Mouse (Mus musculus) G1E (cell line): ENCODE measurements around the gene Gpcpd1. TPM values are rescaled to one million over a fixed set of nuclear protein-coding genes. Genes with fewer than 3 reads are reported as not detected.

Experiments
- ATAC-seq: 2 replicates; pipeline ENCODE4 v1.8.0; 2016; ENCODE audit warnings: mild to moderate bottlenecking; ENCODE audit not compliant: insufficient number of reproducible peaks, poor library complexity, low FRiP score, severe bottlenecking; ENCODE audit errors: extremely low read depth
- DNase-seq: peaks from one replicate; pipeline ENCODE4 v3.0.0; 2012; ENCODE audit warnings: low spot score
- H3K27me3 ChIP-seq: 2 replicates; pipeline ENCODE4 v1.6.1; 2012; ENCODE audit warnings: mild to moderate bottlenecking, low read length, inconsistent platforms; ENCODE audit not compliant: insufficient read depth
- H3K36me3 ChIP-seq: replicated peaks from 2 replicates; pipeline ENCODE3; 2012; ENCODE audit warnings: mild to moderate bottlenecking, inconsistent platforms
- H3K4me1 ChIP-seq: 2 replicates; pipeline ENCODE4 v1.6.1; 2012; ENCODE audit warnings: low read depth, low read length, inconsistent platforms, mixed read lengths; ENCODE audit not compliant: insufficient read depth
- H3K4me3 ChIP-seq: 2 replicates; pipeline ENCODE4 v1.5.1; 2012; ENCODE audit warnings: low read depth, mild to moderate bottlenecking, inconsistent platforms, low read length, moderate library complexity, mixed read lengths
- H3K9me3 ChIP-seq: replicated peaks from 2 replicates; pipeline ENCODE4 v1.6.1; 2012; ENCODE audit warnings: inconsistent platforms
- CTCF ChIP-seq: IDR thresholded peaks from 2 replicates; pipeline ENCODE4 v1.5.1; 2012; ENCODE audit warnings: low read depth, low read length, inconsistent platforms, mixed read lengths
- GATA1 ChIP-seq: IDR thresholded peaks from 2 replicates; pipeline ENCODE4 v1.6.1; 2012; ENCODE audit warnings: borderline replicate concordance, low read length, inconsistent platforms, mixed read lengths
- GATA2 ChIP-seq: IDR thresholded peaks from 2 replicates; pipeline ENCODE4 v1.6.1; 2012; ENCODE audit warnings: low read depth, low read length, inconsistent platforms, borderline replicate concordance
- POLR2AphosphoS5 ChIP-seq: IDR thresholded peaks from 2 replicates; pipeline ENCODE4 v1.6.1; 2012; ENCODE audit warnings: low read depth, low read length, inconsistent platforms; ENCODE audit not compliant: insufficient replicate concordance
- TAL1 ChIP-seq: conservative IDR thresholded peaks from 2 replicates; pipeline ENCODE4 v1.6.1; 2012; ENCODE audit warnings: low read depth, low read length, inconsistent platforms, mixed read lengths
- polyA plus RNA-seq: library from polyadenylated mRNA; stranded (reverse); fragments of >175 nt; gene quantifications from 2 replicates; pipeline ENCODE4 v1.2.3, GENCODE M21; 2012
- total RNA-seq, 2 experiments: library from RNA; stranded (forward) in 1 of 2; stranded (reverse) in 1 of 2; fragments of 200-1000 nt in 1 of 2; fragments of >200 nt in 1 of 2; fragmentation: Nextera tagmentation in 1 of 2; gene quantifications; 2 replicates each; pipeline ENCODE4 v1.2.3; 2014 to 2017

Gpcpd1 gene
- total and polyA plus RNA-seq, 3 experiments = 21.7 to 154 (median 47.9) TPM

DNA sequence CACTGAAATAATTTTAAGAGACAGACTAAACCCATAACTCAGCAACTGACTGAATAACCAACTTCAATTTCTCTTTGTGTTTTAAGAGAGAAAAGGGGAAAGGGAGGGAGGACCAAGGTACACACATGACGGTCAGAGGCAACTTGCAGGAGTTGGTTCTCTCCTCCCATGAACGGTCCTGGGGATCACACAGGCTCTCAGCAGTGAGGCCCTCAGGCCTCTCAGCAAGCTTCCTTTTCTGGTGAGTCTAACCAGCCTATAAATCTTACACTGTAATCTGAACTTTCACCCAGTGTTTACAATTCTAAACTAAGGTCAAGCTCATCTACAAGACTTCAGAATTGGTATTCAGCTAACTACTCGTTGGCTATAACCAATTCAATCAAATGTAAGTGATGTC lies 12.3 kb downstream of the Gpcpd1 start:
- Histone ChIP-seq H3K4me1 (peaks cover 46% of the 10 kb centered on the region), H3K27me3 (no peaks in the 10 kb centered on the region), H3K36me3 (peaks cover 21% of the 10 kb centered on the region), H3K9me3 (no peaks in the 10 kb centered on the region), H3K4me3 (no peak overlapping the region)
- no peak for TF ChIP-seq POLR2AphosphoS5
- no peak for TF ChIP-seq GATA1
- no peak for TF ChIP-seq CTCF
- TF ChIP-seq GATA2 = no peak
- TF ChIP-seq TAL1 = no peak
- no peak for ATAC-seq
- no peak for DNase-seq

DNA sequence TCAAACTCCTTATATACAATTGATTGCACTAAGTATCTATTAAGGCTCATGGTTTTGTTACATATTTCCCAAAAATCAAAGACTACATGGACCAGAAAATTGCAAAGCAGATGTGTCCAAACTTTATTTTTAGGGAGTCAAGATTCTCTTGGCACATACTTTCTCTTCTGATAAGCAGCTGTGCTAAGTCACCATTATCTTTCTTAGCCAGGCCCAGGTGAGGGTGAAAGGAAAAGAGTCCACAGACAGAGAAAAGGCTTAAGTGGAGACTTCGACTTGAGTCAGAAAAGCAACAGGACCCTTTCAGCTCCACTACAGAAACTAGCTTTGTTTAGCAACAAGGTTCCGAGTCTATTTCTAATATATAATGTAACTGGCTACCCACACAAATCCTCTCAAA lies 14.2 kb downstream of the Gpcpd1 start:
- DNase-seq (no peak), ATAC-seq (peak; percentile 42; the same call in 1 of the 2 replicates)
- no peak for TF ChIP-seq CTCF
- TF ChIP-seq GATA1 = no peak
- TF ChIP-seq TAL1 = peak; percentile 73
- no peak for TF ChIP-seq POLR2AphosphoS5
- no peak for TF ChIP-seq GATA2
- Histone ChIP-seq H3K27me3 (no peaks in the 10 kb centered on the region), H3K4me1 (peaks cover 37% of the 10 kb centered on the region), H3K36me3 (peaks cover 36% of the 10 kb centered on the region), H3K9me3 (no peaks in the 10 kb centered on the region), H3K4me3 (no peak overlapping the region)

DNA sequence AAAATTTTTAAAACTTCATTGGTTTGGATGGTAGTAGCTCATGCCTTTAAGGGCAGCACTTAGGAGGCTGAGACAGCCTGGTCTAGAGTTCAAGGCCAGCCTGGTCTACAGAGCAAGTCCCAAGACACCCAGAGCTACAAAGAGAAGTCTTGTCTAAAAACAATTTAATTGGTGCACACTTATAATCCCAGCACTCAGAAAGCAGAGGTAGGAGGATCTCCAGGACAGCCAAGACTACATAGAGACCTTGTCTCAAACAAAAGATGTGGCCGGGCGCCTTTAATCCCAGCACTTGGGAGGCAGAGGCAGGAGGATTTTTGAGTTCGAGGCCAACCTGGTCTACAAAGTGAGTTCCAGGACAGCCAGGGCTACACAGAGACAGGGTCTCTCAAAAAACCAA lies 14.9 kb downstream of the Gpcpd1 start:
- peaks cover 40% of the 10 kb centered on the region for H3K36me3 ChIP-seq
- peaks cover 35% of the 10 kb centered on the region for H3K4me1 ChIP-seq
- DNase-seq (no peak), ATAC-seq (no peak)
- H3K27me3 ChIP-seq = no peaks in the 10 kb centered on the region
- TF ChIP-seq POLR2AphosphoS5 = no peak
- no peak for TF ChIP-seq GATA2
- TF ChIP-seq GATA1 = no peak
- TF ChIP-seq CTCF = no peak
- TF ChIP-seq TAL1 = no peak
- H3K9me3 ChIP-seq = no peaks in the 10 kb centered on the region
- H3K4me3 ChIP-seq = no peak overlapping the region

- no peak for ATAC-seq
- Histone ChIP-seq H3K9me3 (no peaks in the 10 kb centered on the region), H3K36me3 (peaks cover 53% of the 10 kb centered on the region), H3K4me3 (no peak overlapping the region), H3K4me1 (peaks cover 29% of the 10 kb centered on the region), H3K27me3 (no peaks in the 10 kb centered on the region)
- no peak for DNase-seq
- no peak for TF ChIP-seq GATA1
- no peak for TF ChIP-seq POLR2AphosphoS5
- no peak for TF ChIP-seq GATA2
- no peak for TF ChIP-seq TAL1
- no peak for TF ChIP-seq CTCF
Measured at GRCm38 (mm10) chr2:132571301-132571700, 16.2 kb downstream of the Gpcpd1 start.

GRCm38 (mm10) chr2:132570869-132571268 lies 16.7 kb downstream of the Gpcpd1 start:
- Histone ChIP-seq H3K4me1 (peaks cover 26% of the 10 kb centered on the region), H3K36me3 (peaks cover 58% of the 10 kb centered on the region), H3K27me3 (no peaks in the 10 kb centered on the region), H3K4me3 (no peak overlapping the region), H3K9me3 (no peaks in the 10 kb centered on the region)
- DNase-seq (no peak), ATAC-seq (no peak)
- TF ChIP-seq GATA1 = no peak

DNA sequence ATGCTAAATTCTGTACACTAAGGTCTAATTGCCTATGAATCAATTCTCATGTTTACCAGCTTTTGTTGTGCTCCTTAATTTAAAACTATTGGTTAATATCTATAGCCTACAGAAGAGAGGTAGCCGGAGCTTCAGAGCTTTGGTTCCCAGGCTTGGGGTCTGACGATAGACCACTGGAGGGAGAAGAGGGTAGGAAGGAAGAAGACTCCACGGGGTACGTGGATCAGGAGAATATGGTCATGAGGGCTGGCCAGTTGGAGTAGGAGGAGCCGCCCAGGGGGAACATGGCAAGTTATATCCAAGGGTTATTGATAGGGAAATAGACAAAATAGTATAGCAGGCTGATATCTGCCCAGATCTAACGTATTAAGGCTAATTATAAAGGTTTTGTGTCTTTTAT lies 17.8 kb downstream of the Gpcpd1 start:
- no peaks in the 10 kb centered on the region for H3K27me3 ChIP-seq
- H3K9me3 ChIP-seq = no peaks in the 10 kb centered on the region
- no peak overlapping the region for H3K4me3 ChIP-seq
- H3K36me3 ChIP-seq = peaks cover 62% of the 10 kb centered on the region
- no peak for DNase-seq
- TF ChIP-seq CTCF (no peak), TAL1 (no peak), GATA2 (no peak), POLR2AphosphoS5 (no peak), GATA1 (no peak)
- peaks cover 17% of the 10 kb centered on the region for H3K4me1 ChIP-seq
- no peak for ATAC-seq

- ATAC-seq (no peak), DNase-seq (no peak)
- H3K36me3 ChIP-seq = peaks cover 76% of the 10 kb centered on the region
- H3K4me3 ChIP-seq = no peak overlapping the region
- H3K4me1 ChIP-seq = peaks cover 3% of the 10 kb centered on the region
- no peaks in the 10 kb centered on the region for H3K9me3 ChIP-seq
- TF ChIP-seq GATA2 (no peak), GATA1 (no peak), TAL1 (no peak), CTCF (no peak), POLR2AphosphoS5 (no peak)
- H3K27me3 ChIP-seq = no peaks in the 10 kb centered on the region
Measured at GRCm38 (mm10) chr2:132567414-132567813, 20.1 kb downstream of the Gpcpd1 start.
